Mouse (Mus musculus) embryonic facial prominence, embryonic 11.5 days (tissue): ENCODE results near the gene Asic2. TPM values are rescaled to one million over a fixed set of nuclear protein-coding genes. Genes with fewer than 3 reads are reported as not detected.

Experiments
- ATAC-seq: fragments of 200-750 bp; cut with Nextera tagmentation; replicated peaks from 2 replicates; pipeline ENCODE4 v1.8.0; 2017; ENCODE audit warnings: low read depth; ENCODE audit not compliant: insufficient number of reproducible peaks, low FRiP score, low TSS enrichment
- DNase-seq: peaks from one replicate; pipeline ENCODE4 v3.0.0-alpha.2; 2015; ENCODE audit warnings: low spot score
- H3K27ac ChIP-seq: fragments of 300-500 bp; sonication (generic); replicated peaks from 2 replicates; pipeline ENCODE4 v1.5.1; 2014; ENCODE audit warnings: mild to moderate bottlenecking, low read depth, low read length, control low read depth
- H3K27me3 ChIP-seq: fragments of 300-500 bp; sonication (generic); 2 replicates; pipeline ENCODE4 v1.6.1; 2014; ENCODE audit warnings: mild to moderate bottlenecking, low read length, moderate library complexity, mixed read lengths; ENCODE audit not compliant: control insufficient read depth, insufficient read depth
- H3K36me3 ChIP-seq: fragments of 300-500 bp; sonication (generic); replicated peaks from 2 replicates; pipeline ENCODE4 v1.6.1; 2014; ENCODE audit warnings: low read depth, mild to moderate bottlenecking, low read length, moderate library complexity, mixed read lengths; ENCODE audit not compliant: control insufficient read depth, insufficient read depth
- H3K4me1 ChIP-seq: fragments of 300-500 bp; sonication (generic); 2 replicates; pipeline ENCODE4 v1.6.1; 2014; ENCODE audit warnings: low read length, mixed read lengths; ENCODE audit not compliant: control insufficient read depth, insufficient read depth
- H3K4me2 ChIP-seq: fragments of 300-500 bp; sonication (generic); 2 replicates; pipeline ENCODE4 v1.6.1; 2014; ENCODE audit warnings: low read depth, mild to moderate bottlenecking, control low read depth, low read length, moderate library complexity
- H3K4me3 ChIP-seq: fragments of 300-500 bp; sonication (generic); 2 replicates; pipeline ENCODE4 v1.5.1; 2014; ENCODE audit warnings: low read depth, low read length, control low read depth
- H3K9ac ChIP-seq: fragments of 300-500 bp; sonication (generic); replicated peaks from 2 replicates; pipeline ENCODE4 v1.6.1; 2014; ENCODE audit warnings: mild to moderate bottlenecking, control low read depth, low read length
- H3K9me3 ChIP-seq: fragments of 300-500 bp; sonication (generic); replicated peaks from 2 replicates; pipeline ENCODE4 v1.6.1; 2016; ENCODE audit warnings: mild to moderate bottlenecking, low read length, inconsistent platforms, mixed read lengths; ENCODE audit not compliant: control insufficient read depth
- WGBS: fragments of 180-500 bp; shearing (Covaris S2); extraction: QIAGEN DNeasy Blood & Tissue Kit; methylation state at CpG from one replicate; pipeline ENCODE4 v1.1.7; 2014; 5-methylcytosine and 5-hydroxymethylcytosine counted together
- polyA plus RNA-seq: library from polyadenylated mRNA; unstranded; fragments of >200 nt; fragmentation: Nextera tagmentation; extraction: Ambion mirVana; gene quantifications from 2 replicates; pipeline ENCODE4 v1.2.1, GENCODE M21; 2014

Gene Asic2
- polyA plus RNA-seq, 1 experiment from 2014 or later = 0.46 TPM

DNA sequence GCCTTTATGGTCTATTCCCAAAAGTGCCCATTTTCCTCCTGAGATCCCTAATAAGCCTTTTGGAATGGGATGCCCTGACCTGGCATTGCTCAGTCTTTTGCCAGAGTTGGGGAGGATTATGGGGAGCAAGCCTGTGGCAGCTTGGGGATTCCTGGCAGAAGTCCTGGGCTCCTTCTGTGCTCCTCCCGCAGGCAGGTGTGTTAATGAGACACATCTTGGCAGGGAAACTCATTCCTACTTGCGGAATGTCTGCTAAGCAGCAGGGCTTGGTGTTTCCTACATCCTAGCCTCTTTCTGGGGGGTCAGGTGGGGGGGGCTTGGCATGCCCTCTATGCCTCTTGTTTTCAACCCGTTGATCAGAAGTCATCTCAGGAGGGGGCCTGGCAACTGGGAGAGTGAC lies 1081.2 kb downstream of the Asic2 start:
- H3K27ac ChIP-seq = no peak overlapping the region
- 55% methylated on average over 3 of the region's 3 CpGs for WGBS
- DNase-seq = no peak
- H3K4me1 ChIP-seq = no peaks in the 10 kb centered on the region
- no peaks in the 10 kb centered on the region for H3K9me3 ChIP-seq
- ATAC-seq = no peak
- no peaks in the 10 kb centered on the region for H3K36me3 ChIP-seq
- H3K4me2 ChIP-seq = no peak overlapping the region
- H3K4me3 ChIP-seq = no peak overlapping the region
- H3K27me3 ChIP-seq = no peaks in the 10 kb centered on the region
- no peak overlapping the region for H3K9ac ChIP-seq

DNA sequence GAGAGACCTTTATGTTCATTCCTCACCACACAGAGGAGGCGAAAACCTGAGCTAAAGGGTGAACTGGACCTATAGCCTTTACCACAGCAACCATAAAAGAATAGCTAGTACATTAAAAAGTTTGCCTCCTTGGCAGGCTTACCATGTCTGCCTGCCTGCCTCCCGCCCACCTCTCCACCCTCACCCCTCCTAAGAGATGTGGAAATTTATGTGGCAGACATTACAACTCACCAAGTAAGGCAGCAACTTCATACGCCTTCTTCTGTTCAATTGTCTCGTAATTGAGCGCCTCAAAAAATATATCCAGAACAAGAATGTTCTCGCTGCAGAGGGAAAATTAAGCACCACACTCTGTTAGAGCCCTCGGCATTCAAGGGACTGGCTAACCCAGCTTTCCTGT lies 1081.9 kb downstream of the Asic2 start:
- H3K27me3 ChIP-seq = no peaks in the 10 kb centered on the region
- H3K4me3 ChIP-seq = no peak overlapping the region
- ATAC-seq (no peak), DNase-seq (no peak)
- no peak overlapping the region for H3K4me2 ChIP-seq
- H3K36me3 ChIP-seq = no peaks in the 10 kb centered on the region
- WGBS = 82% methylated on average over 7 of the region's 7 CpGs
- no peaks in the 10 kb centered on the region for H3K9me3 ChIP-seq
- no peaks in the 10 kb centered on the region for H3K4me1 ChIP-seq
- no peak overlapping the region for H3K27ac ChIP-seq
- H3K9ac ChIP-seq = no peak overlapping the region

DNA sequence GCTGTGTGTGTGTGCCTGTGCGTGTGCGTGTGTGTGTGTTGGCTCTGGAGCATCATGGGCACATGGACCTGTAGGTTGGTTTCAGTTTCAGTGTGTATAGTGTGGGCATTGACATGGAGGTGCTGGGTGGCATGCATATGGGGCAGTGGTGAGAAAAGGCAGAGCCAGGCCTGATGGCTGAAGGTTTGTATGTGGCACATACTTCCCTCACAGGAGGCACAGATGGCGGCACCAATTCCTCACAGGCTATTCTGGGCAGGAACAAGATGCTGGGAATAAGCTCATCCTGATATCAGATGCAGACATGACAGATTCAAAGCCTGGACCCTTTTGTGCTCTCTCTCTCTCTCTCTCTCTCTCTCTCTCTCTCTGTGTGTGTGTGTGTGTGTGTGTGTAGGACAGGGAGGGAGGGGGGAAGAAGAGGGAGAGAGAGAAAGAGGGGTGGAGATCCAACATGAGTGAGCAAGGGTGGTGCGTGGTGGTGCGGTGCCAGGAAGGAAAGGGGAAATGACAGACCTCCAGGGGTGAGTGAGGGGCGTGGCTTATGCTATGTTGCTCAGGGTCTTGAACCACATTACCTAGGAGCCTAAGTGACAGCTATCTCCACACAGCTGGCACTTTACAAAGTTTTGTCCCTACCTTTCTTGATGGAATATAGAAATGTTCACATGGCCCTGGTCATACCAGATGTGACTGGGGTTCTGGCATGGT lies 1083.6 kb downstream of the Asic2 start:
- 82% methylated on average over 6 of the region's 6 CpGs for WGBS
- DNase-seq = no peak
- no peak overlapping the region for H3K27ac ChIP-seq

DNA sequence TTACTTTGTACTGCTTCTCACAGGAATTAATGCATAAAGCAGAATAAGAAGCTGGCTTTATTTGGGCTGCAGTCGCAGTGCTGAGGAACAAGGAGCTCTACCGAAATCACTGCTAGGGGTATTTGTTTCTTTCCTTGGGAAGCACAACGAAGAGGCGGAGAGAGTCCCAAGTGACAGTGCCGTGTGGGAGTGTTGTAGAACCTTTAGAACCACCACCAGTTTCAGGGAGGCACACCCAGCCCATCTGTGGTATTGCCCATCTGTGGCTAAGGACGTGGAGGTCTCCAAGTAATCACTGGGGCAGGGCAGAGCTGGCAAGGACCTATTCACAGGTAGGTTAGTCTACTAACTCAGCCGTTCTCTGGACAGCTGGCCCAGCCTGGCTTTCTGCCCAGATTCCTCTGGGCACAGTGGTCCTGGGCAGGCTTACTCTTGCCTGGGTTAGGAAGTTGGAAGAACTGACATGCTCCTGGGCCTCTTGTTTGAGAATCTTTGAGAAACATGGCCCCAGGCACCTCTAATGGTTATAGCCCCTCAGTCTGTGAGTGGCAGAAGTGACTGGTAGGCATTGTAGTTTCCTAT lies 1085.9 kb downstream of the Asic2 start:
- ATAC-seq = no peak

More for the DNA sequence above, 1083.6 kb downstream of the Asic2 start:
- Histone ChIP-seq H3K4me2 (no peak overlapping the region), H3K27me3 (no peaks in the 10 kb centered on the region), H3K9ac (no peak overlapping the region), H3K36me3 (no peaks in the 10 kb centered on the region), H3K4me1 (no peaks in the 10 kb centered on the region), H3K9me3 (no peaks in the 10 kb centered on the region), H3K4me3 (no peak overlapping the region)
- ATAC-seq = no peak

DNA sequence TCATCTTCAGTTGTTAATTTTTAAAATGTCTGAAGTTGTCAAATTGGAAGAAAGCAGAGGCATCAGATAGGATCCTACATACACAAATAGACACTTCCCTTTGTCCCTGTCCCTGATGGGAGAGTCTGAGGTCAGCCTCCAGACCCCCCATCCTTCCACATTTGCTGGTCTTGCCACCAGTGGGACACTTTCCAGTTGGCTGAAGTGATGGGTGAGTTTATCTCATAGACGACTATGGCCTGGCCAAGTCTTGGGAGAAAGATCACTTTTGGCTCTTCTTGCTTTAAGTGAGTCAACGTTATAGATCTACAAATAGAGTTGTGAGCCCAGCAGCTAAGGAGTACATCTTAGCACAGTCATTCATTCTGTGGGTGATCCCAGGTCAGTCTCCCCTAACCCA lies 1090.2 kb downstream of the Asic2 start:
- no peaks in the 10 kb centered on the region for H3K9me3 ChIP-seq
- no peak overlapping the region for H3K4me2 ChIP-seq
- no peaks in the 10 kb centered on the region for H3K4me1 ChIP-seq
- H3K27me3 ChIP-seq = no peaks in the 10 kb centered on the region
- H3K27ac ChIP-seq = no peak overlapping the region
- WGBS = 82% methylated on average over 2 of the region's 2 CpGs
- no peaks in the 10 kb centered on the region for H3K36me3 ChIP-seq
- ATAC-seq (no peak), DNase-seq (no peak)
- H3K4me3 ChIP-seq = no peak overlapping the region
- H3K9ac ChIP-seq = no peak overlapping the region

More for the DNA sequence above, 1085.9 kb downstream of the Asic2 start:
- Histone ChIP-seq H3K9ac (no peak overlapping the region), H3K27me3 (no peaks in the 10 kb centered on the region), H3K36me3 (no peaks in the 10 kb centered on the region), H3K4me3 (no peak overlapping the region), H3K27ac (no peak overlapping the region), H3K9me3 (no peaks in the 10 kb centered on the region), H3K4me2 (no peak overlapping the region), H3K4me1 (no peaks in the 10 kb centered on the region)
- DNase-seq = no peak
- 86% methylated on average over 7 of the region's 7 CpGs for WGBS

DNA sequence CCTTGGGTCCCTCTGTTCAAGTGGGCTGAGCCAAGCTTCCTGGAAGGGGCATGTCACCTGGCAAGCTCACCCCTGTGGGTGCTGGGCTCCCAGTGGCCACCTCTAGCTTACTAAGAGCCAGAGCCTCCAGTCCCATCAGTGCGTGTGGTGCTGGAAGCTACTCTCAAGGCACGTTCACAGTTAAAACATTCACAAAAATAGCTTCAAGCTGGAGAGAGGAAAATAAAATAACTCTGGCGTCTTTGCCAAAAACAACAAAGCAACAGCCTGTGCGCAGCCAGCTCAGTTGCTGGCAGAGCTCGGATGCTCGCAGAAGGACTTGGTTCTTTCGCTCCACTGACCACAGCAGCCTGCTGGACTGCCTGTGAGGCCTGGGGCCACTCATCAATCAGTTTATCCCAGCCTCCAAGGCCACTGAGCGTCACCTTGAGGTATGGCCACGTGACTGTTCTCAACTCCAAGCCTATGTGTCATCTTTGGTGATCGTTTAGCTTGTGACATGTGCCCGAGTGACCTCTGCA lies 1091.1 kb downstream of the Asic2 start:
- no peaks in the 10 kb centered on the region for H3K9me3 ChIP-seq
- no peak for ATAC-seq

DNA sequence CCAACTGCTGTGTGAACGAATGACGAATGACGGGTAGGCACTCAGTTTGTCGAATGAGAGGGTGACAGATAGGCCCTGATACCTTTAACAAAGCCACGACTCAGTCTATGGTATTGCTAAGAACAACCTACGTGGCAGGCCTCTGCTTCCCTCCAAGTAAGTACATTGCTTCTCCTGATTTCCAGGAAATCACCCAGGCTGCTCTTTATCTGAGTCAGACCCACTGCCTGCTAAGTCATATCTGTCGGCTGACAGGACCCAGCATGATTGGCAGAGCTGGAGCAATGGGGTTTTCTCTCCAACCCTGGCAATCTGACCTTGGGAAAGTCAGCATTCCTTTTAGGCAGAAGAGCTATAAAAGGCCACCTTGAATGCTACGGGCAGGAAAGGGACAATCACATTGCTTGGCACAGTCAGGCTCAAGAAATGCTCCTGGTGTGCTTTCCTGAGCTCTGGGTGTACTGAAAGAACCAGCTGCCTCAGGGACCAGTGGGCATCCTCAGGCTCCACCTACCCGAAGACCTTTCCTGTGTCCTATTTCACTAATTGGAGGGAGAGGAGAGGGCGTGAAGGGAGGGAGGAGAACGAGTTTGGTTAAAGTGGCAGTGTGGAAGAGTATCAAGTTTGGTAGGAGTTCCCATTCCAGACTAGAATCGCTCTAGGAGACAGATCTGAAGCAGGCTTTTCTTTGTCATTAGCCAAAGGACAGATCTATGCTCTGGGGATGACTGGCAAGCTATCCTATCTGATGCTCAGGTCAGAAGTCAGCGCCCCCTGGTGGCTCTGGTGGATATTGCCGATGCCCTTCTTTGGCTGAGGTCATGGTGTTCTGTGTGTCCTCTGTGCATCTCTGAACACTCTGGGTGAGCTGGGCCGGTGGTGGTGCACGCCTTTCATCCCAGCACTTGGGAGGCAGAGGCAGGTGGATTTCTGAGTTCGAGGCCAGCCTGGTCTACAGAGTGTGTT lies 1095.5 kb downstream of the Asic2 start:
- no peaks in the 10 kb centered on the region for H3K9me3 ChIP-seq
- H3K36me3 ChIP-seq = no peaks in the 10 kb centered on the region
- no peak for ATAC-seq
- no peak overlapping the region for H3K4me3 ChIP-seq
- H3K27ac ChIP-seq = no peak overlapping the region
- H3K27me3 ChIP-seq = no peaks in the 10 kb centered on the region
- no peak overlapping the region for H3K9ac ChIP-seq
- no peaks in the 10 kb centered on the region for H3K4me1 ChIP-seq
- WGBS = 65% methylated on average over 17 of the region's 17 CpGs
- H3K4me2 ChIP-seq = no peak overlapping the region
- DNase-seq = peak; percentile 76

More for the DNA sequence above, 1091.1 kb downstream of the Asic2 start:
- DNase-seq = no peak
- H3K4me1 ChIP-seq = no peaks in the 10 kb centered on the region
- no peaks in the 10 kb centered on the region for H3K36me3 ChIP-seq
- no peak overlapping the region for H3K4me3 ChIP-seq
- H3K4me2 ChIP-seq = no peak overlapping the region
- no peak overlapping the region for H3K9ac ChIP-seq
- H3K27ac ChIP-seq = no peak overlapping the region
- 56% methylated on average over 11 of the region's 11 CpGs for WGBS
- no peaks in the 10 kb centered on the region for H3K27me3 ChIP-seq
